Mouse (Mus musculus) lung, embryonic 15.5 days (tissue): ENCODE results near the gene Ccdc80. TPM values are rescaled to one million over a fixed set of nuclear protein-coding genes. Genes with fewer than 3 reads are reported as not detected.
A peak's percentile ranks its signal among the peaks of the same experiment; 100 is the strongest.

Experiments used
- ATAC-seq: fragments of 200-750 bp; cut with Nextera tagmentation; 2 replicates; pipeline ENCODE4 v1.8.0; 2017; ENCODE audit warnings: moderate number of reproducible peaks, borderline replicate concordance; ENCODE audit not compliant: low FRiP score, low TSS enrichment; ENCODE audit errors: extremely low read depth
- H3K27ac ChIP-seq: fragments of 300-500 bp; sonication (generic); 2 replicates; pipeline ENCODE4 v1.5.1; 2015; ENCODE audit warnings: moderate library complexity, mild to moderate bottlenecking, inconsistent platforms
- H3K27me3 ChIP-seq: fragments of 300-500 bp; sonication (generic); 2 replicates; pipeline ENCODE4 v1.6.1; 2015; ENCODE audit warnings: inconsistent platforms
- H3K36me3 ChIP-seq: fragments of 300-500 bp; sonication (generic); 2 replicates; pipeline ENCODE4 v1.6.1; 2015; ENCODE audit warnings: inconsistent platforms
- H3K4me1 ChIP-seq: fragments of 300-500 bp; sonication (generic); 2 replicates; pipeline ENCODE4 v1.6.1; 2015; ENCODE audit warnings: inconsistent platforms
- H3K4me2 ChIP-seq: fragments of 300-500 bp; sonication (generic); 2 replicates; pipeline ENCODE4 v1.6.1; 2015; ENCODE audit warnings: inconsistent platforms, mild to moderate bottlenecking, moderate library complexity
- H3K4me3 ChIP-seq: fragments of 300-500 bp; sonication (generic); 2 replicates; pipeline ENCODE4 v1.5.1; 2015; ENCODE audit warnings: mild to moderate bottlenecking, inconsistent platforms
- H3K9ac ChIP-seq: fragments of 300-500 bp; sonication (generic); 2 replicates; pipeline ENCODE4 v1.6.1; 2015; ENCODE audit warnings: inconsistent platforms
- H3K9me3 ChIP-seq: fragments of 300-500 bp; sonication (generic); 2 replicates; pipeline ENCODE4 v1.6.1; 2016; ENCODE audit warnings: inconsistent platforms
- WGBS: fragments of 180-500 bp; shearing (Covaris S2); methylation state at CpG from one replicate; pipeline ENCODE4 v1.1.7; 2015; 5-methylcytosine and 5-hydroxymethylcytosine counted together
- polyA plus RNA-seq: library from polyadenylated mRNA; unstranded; fragments of >200 nt; fragmentation: Nextera tagmentation; extraction: Ambion mirVana; gene quantifications from 2 replicates; pipeline ENCODE4 v1.2.1, GENCODE M21; 2015

Gene Ccdc80
- polyA plus RNA-seq, 1 experiment from 2014 or later = 73.1 TPM

GRCm38 (mm10) chr16:45120844-45121425 lies 27.7 kb downstream of the Ccdc80 start:
- H3K27ac ChIP-seq = peak overlapping the region; percentile 60
- H3K4me1 ChIP-seq = peaks cover 7% of the 10 kb centered on the region
- no peaks in the 10 kb centered on the region for H3K9me3 ChIP-seq
- H3K4me2 ChIP-seq = no peak overlapping the region
- no peaks in the 10 kb centered on the region for H3K27me3 ChIP-seq
- peak; percentile 75 for ATAC-seq
- H3K9ac ChIP-seq = no peak overlapping the region
- no peak overlapping the region for H3K4me3 ChIP-seq
- 0 out of 2 replicates have a peak, but pooled peaks cover 3% of the 10 kb centered on the region for H3K36me3 ChIP-seq
- 41% methylated on average over 5 of the region's 5 CpGs for WGBS

GRCm38 (mm10) chr16:45122571-45122970 lies 29.4 kb downstream of the Ccdc80 start:
- no peak overlapping the region for H3K27ac ChIP-seq
- no peaks in the 10 kb centered on the region for H3K9me3 ChIP-seq
- H3K9ac ChIP-seq = no peak overlapping the region
- 62% methylated on average over 5 of the region's 5 CpGs for WGBS
- peaks cover 6% of the 10 kb centered on the region; the same call in 1 of the 2 replicates for H3K36me3 ChIP-seq
- no peaks in the 10 kb centered on the region for H3K27me3 ChIP-seq
- peaks cover 7% of the 10 kb centered on the region for H3K4me1 ChIP-seq
- no peak for ATAC-seq
- H3K4me3 ChIP-seq = no peak overlapping the region
- H3K4me2 ChIP-seq = no peak overlapping the region

- Histone ChIP-seq H3K36me3 (peaks cover 6% of the 10 kb centered on the region; the same call in 1 of the 2 replicates), H3K27ac (no peak overlapping the region), H3K4me1 (peaks cover 7% of the 10 kb centered on the region), H3K27me3 (no peaks in the 10 kb centered on the region), H3K9me3 (no peaks in the 10 kb centered on the region), H3K9ac (no peak overlapping the region), H3K4me3 (no peak overlapping the region), H3K4me2 (no peak overlapping the region)
- 39% methylated on average over 9 of the region's 9 CpGs for WGBS
- 0 out of 2 replicates have a peak, but pooled peaks have one; percentile 74 for ATAC-seq
Measured at GRCm38 (mm10) chr16:45124230-45125203, 31.3 kb downstream of the Ccdc80 start.

- Histone ChIP-seq H3K4me2 (no peak overlapping the region), H3K9me3 (no peaks in the 10 kb centered on the region), H3K27me3 (no peaks in the 10 kb centered on the region), H3K4me1 (no peaks in the 10 kb centered on the region), H3K27ac (no peak overlapping the region), H3K4me3 (no peak overlapping the region), H3K36me3 (peaks cover 6% of the 10 kb centered on the region; the same call in 1 of the 2 replicates), H3K9ac (no peak overlapping the region)
- no peak for ATAC-seq
- WGBS = 88% methylated on average over 2 of the region's 2 CpGs
Measured at GRCm38 (mm10) chr16:45127936-45128710, 34.9 kb downstream of the Ccdc80 start.

GRCm38 (mm10) chr16:45141711-45142110 lies 48.5 kb downstream of the Ccdc80 start:
- Histone ChIP-seq H3K4me2 (no peak overlapping the region), H3K27ac (no peak overlapping the region), H3K9me3 (no peaks in the 10 kb centered on the region), H3K9ac (no peak overlapping the region), H3K4me1 (no peaks in the 10 kb centered on the region), H3K36me3 (peaks cover 51% of the 10 kb centered on the region), H3K4me3 (no peak overlapping the region), H3K27me3 (no peaks in the 10 kb centered on the region)
- no peak for ATAC-seq
- WGBS = 93% methylated on average over 5 of the region's 5 CpGs

GRCm38 (mm10) chr16:45142565-45142964 lies 49.4 kb downstream of the Ccdc80 start:
- Histone ChIP-seq H3K9me3 (no peaks in the 10 kb centered on the region), H3K4me1 (no peaks in the 10 kb centered on the region), H3K27me3 (no peaks in the 10 kb centered on the region), H3K4me3 (no peak overlapping the region), H3K36me3 (peaks cover 55% of the 10 kb centered on the region), H3K27ac (no peak overlapping the region), H3K4me2 (no peak overlapping the region), H3K9ac (no peak overlapping the region)
- 80% methylated on average over 5 of the region's 5 CpGs for WGBS
- no peak for ATAC-seq

GRCm38 (mm10) chr16:45145119-45145518 lies 51.9 kb downstream of the Ccdc80 start:
- Histone ChIP-seq H3K4me3 (no peak overlapping the region), H3K9me3 (no peaks in the 10 kb centered on the region), H3K27me3 (no peaks in the 10 kb centered on the region), H3K4me1 (no peaks in the 10 kb centered on the region), H3K4me2 (no peak overlapping the region), H3K27ac (no peak overlapping the region), H3K36me3 (peaks cover 60% of the 10 kb centered on the region), H3K9ac (no peak overlapping the region)
- no peak for ATAC-seq
- 72% methylated on average over 6 of the region's 6 CpGs for WGBS

GRCm38 (mm10) chr16:45148488-45149082 lies 55.4 kb downstream of the Ccdc80 start:
- Histone ChIP-seq H3K9ac (no peak overlapping the region), H3K36me3 (peaks cover 53% of the 10 kb centered on the region), H3K27me3 (no peaks in the 10 kb centered on the region), H3K9me3 (no peaks in the 10 kb centered on the region), H3K4me2 (no peak overlapping the region), H3K4me1 (no peaks in the 10 kb centered on the region), H3K27ac (no peak overlapping the region), H3K4me3 (no peak overlapping the region)
- ATAC-seq = no peak
- WGBS = 89% methylated on average over 10 of the region's 10 CpGs

- H3K4me2 ChIP-seq = no peak overlapping the region
- H3K4me1 ChIP-seq = peaks cover 8% of the 10 kb centered on the region
- no peaks in the 10 kb centered on the region for H3K9me3 ChIP-seq
- H3K27ac ChIP-seq = no peak overlapping the region
- peaks cover 17% of the 10 kb centered on the region; the same call in 1 of the 2 replicates for H3K36me3 ChIP-seq
- no peak for ATAC-seq
- H3K9ac ChIP-seq = no peak overlapping the region
- H3K27me3 ChIP-seq = no peaks in the 10 kb centered on the region
- H3K4me3 ChIP-seq = no peak overlapping the region
- 79% methylated on average over 3 of the region's 3 CpGs for WGBS
Measured at GRCm38 (mm10) chr16:45154741-45155250, 61.6 kb downstream of the Ccdc80 start.

- Histone ChIP-seq H3K4me3 (peak overlapping the region; percentile 95), H3K9me3 (no peaks in the 10 kb centered on the region), H3K9ac (peak overlapping the region; percentile 81), H3K36me3 (peaks cover 4% of the 10 kb centered on the region; the same call in 1 of the 2 replicates), H3K27me3 (no peaks in the 10 kb centered on the region), H3K4me2 (peak overlapping the region; percentile 81), H3K27ac (peak overlapping the region; percentile 93), H3K4me1 (peaks cover 19% of the 10 kb centered on the region)
- ATAC-seq = peak; percentile 75
- under 1% methylated on average over 20 of the region's 20 CpGs for WGBS
Measured at GRCm38 (mm10) chr16:45158136-45158521, 64.9 kb downstream of the Ccdc80 start.
